Mouse (Mus musculus): ENCODE results near the gene Emc10.
A peak's percentile ranks its signal among the peaks of the same experiment; 100 is the strongest.

Gene Emc10

GRCm38 (mm10) chr7:44485572-44486195 lies 10.6 kb downstream of the Emc10 start:
- no peak for DNase-seq (ENCODE audit: low read depth, low spot score)

- DNase-seq (ENCODE audit: low read depth, low spot score), result peak; percentile 74
These were observed 11.3 kb downstream of the Emc10 start for GRCm38 (mm10) chr7:44484841-44485571.

GRCm38 (mm10) chr7:44484109-44484508 lies 12.2 kb downstream of the Emc10 start:
- no peak for DNase-seq (ENCODE audit: low read depth, low spot score)

- no peak for DNase-seq (ENCODE audit: low read depth, low spot score)
These were observed 13.4 kb downstream of the Emc10 start for GRCm38 (mm10) chr7:44482836-44483435.

- DNase-seq (ENCODE audit: low read depth, low spot score), result no peak
These were observed 21.2 kb downstream of the Emc10 start for GRCm38 (mm10) chr7:44475046-44475614.

GRCm38 (mm10) chr7:44474419-44474818 lies 21.9 kb downstream of the Emc10 start:
- no peak for DNase-seq (ENCODE audit: low read depth, low spot score)

- no peak for DNase-seq (ENCODE audit: low read depth, low spot score)
These were observed 23.2 kb downstream of the Emc10 start for GRCm38 (mm10) chr7:44472961-44473646.

GRCm38 (mm10) chr7:44472558-44472885 lies 23.8 kb downstream of the Emc10 start:
- no peak for DNase-seq (ENCODE audit: low read depth, low spot score)

- DNase-seq (ENCODE audit: low read depth, low spot score), result no peak
These were observed 24.3 kb downstream of the Emc10 start for GRCm38 (mm10) chr7:44471880-44472557.

- DNase-seq (ENCODE audit: low read depth, low spot score), result no peak
These were observed 25.4 kb downstream of the Emc10 start for GRCm38 (mm10) chr7:44470696-44471612.

GRCm38 (mm10) chr7:44469677-44470675 lies 26.4 kb downstream of the Emc10 start:
- no peak for DNase-seq (ENCODE audit: low read depth, low spot score)

GRCm38 (mm10) chr7:44468644-44469285 lies 27.6 kb downstream of the Emc10 start:
- DNase-seq (ENCODE audit: low read depth, low spot score), result no peak

GRCm38 (mm10) chr7:44467811-44468411 lies 28.4 kb downstream of the Emc10 start, which contains the start of gene Josd2:
TSS of gene Josd2 (plus strand) at chr7:44467980.
- DNase-seq (ENCODE audit: low read depth, low spot score), result peak; percentile 90

- DNase-seq (ENCODE audit: low read depth, low spot score), result no peak
These were observed 29.4 kb downstream of the Emc10 start for GRCm38 (mm10) chr7:44466888-44467311.

GRCm38 (mm10) chr7:44466006-44466887 lies 30.1 kb downstream of the Emc10 start:
- DNase-seq (ENCODE audit: low read depth, low spot score), result no peak

GRCm38 (mm10) chr7:44465111-44465510 lies 31.2 kb downstream of the Emc10 start, which contains the start of gene Aspdh:
TSS of gene Aspdh (plus strand) at chr7:44465391.
- no peak for DNase-seq (ENCODE audit: low read depth, low spot score)

GRCm38 (mm10) chr7:44464511-44464910 lies 31.8 kb downstream of the Emc10 start:
- DNase-seq (ENCODE audit: low read depth, low spot score), result no peak

Data from embryo, embryonic 11.5 days (tissue).